Mouse (Mus musculus) E14TG2a.4 (cell line): ENCODE measurements around the gene Ak1.
A peak's percentile ranks its signal among the peaks of the same experiment; 100 is the strongest.

Experiments used
- H3K27me3 ChIP-seq: 2 replicates; pipeline ENCODE4 v1.6.1; 2014; ENCODE audit warnings: low read length, control low read depth; ENCODE audit not compliant: insufficient read depth
- H3K36me3 ChIP-seq: 2 replicates; pipeline ENCODE4 v1.6.1; 2014; ENCODE audit warnings: low read length, control low read depth; ENCODE audit not compliant: insufficient read depth
- H3K4me1 ChIP-seq: replicated peaks from 2 replicates; pipeline ENCODE4 v1.6.1; 2014; ENCODE audit warnings: low read depth, low read length, control low read depth
- H3K4me3 ChIP-seq: replicated peaks from 2 replicates; pipeline ENCODE4 v1.5.1; 2014; ENCODE audit warnings: mild to moderate bottlenecking, low read length
- H3K9me3 ChIP-seq: 2 replicates; pipeline ENCODE4 v1.6.1; 2014; ENCODE audit warnings: low read length, control low read depth
- CTCF ChIP-seq: conservative IDR thresholded peaks from 2 replicates; pipeline ENCODE4 v1.5.1; 2014; ENCODE audit warnings: low read length
- NANOG ChIP-seq: IDR thresholded peaks from 2 replicates; pipeline ENCODE4 v1.6.1; 2014; ENCODE audit warnings: borderline replicate concordance, low read length, mixed read lengths
- POU5F1 ChIP-seq: IDR thresholded peaks from 2 replicates; pipeline ENCODE4 v1.6.1; 2014; ENCODE audit warnings: low read length, borderline replicate concordance

The Ak1 gene

DNA sequence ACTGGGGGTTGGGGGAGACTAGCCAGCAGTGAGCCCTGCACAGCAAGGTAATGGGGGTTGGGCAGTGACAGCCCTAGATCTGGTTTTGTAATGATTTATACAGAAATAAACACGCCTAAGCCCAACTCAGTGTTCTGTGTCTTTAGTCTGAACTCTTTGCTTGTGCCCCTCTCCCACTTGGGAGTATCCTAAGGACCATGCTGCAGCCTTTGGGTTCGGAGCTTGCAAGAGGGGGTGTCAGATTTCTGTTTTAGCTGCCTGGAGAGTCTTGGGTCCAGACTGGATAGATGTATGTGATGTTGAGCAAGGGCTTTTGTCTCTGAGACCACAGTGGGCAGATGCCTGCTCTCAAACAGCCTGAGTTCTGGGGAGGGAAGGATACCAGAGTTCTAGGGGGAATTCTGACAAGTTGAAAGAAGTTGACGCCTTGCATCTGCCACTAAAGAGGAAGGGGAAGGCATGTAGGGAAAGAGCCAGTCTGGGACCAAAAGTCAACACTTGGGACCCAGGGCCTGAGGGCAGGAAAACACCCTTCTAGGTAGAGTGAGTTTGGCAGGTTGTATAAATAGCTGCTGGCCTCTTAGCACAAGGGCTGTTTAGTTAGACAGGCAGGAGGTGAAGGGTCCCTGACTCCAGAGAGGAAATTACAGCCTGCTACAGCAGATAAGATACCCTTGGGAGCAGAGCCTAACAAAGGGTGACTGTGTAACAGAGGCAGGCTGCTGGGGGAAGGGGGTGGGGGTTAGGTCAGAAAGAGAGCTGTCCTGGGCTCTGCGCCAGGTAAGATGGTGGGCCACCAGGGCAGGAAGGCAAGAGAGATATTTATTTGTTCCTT is 659 bp upstream of the Ak1 start:
- H3K4me3 ChIP-seq = no peak overlapping the region
- peaks cover 7% of the 10 kb centered on the region for H3K9me3 ChIP-seq
- TF ChIP-seq POU5F1 = no peak
- no peak for TF ChIP-seq CTCF
- no peak for TF ChIP-seq NANOG
- H3K27me3 ChIP-seq = no peaks in the 10 kb centered on the region
- peaks cover 47% of the 10 kb centered on the region for H3K36me3 ChIP-seq
- H3K4me1 ChIP-seq = peaks cover 58% of the 10 kb centered on the region

DNA sequence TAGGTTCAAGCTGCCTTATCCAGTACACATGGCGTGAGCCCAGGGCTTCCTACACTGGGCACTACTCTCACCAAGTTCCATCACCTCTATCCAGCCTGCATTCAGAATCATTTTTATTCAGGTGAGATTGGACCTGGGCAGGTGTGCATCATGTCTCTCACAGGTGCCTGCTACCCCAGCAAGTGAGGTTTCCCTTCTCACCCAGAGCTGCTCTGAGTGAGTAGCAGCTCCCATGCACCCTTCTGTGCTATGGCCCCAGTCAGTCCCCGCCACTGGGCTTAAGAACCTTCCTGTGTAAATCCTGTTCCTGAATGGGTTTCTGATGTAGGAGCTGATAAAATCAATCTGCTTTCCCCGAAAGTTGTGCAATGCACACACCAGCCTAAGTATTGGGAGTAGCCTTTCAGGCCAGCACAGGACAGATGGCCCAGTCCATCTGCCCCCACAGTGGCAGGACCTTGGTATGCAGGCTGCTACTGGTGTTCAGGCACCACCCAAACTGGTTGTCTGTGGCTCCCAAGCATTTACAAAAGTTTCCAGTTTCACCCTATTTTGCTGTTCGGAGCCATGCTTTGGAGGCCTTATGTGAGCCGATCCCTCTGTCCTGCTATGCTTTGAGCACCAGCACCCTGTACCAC is 2.7 kb downstream of the Ak1 start:
- peaks cover 15% of the 10 kb centered on the region for H3K36me3 ChIP-seq
- no peak overlapping the region for H3K4me3 ChIP-seq
- TF ChIP-seq POU5F1 = no peak
- TF ChIP-seq NANOG = no peak
- TF ChIP-seq CTCF = no peak
- no peaks in the 10 kb centered on the region for H3K9me3 ChIP-seq
- H3K27me3 ChIP-seq = no peaks in the 10 kb centered on the region
- peaks cover 79% of the 10 kb centered on the region for H3K4me1 ChIP-seq

DNA sequence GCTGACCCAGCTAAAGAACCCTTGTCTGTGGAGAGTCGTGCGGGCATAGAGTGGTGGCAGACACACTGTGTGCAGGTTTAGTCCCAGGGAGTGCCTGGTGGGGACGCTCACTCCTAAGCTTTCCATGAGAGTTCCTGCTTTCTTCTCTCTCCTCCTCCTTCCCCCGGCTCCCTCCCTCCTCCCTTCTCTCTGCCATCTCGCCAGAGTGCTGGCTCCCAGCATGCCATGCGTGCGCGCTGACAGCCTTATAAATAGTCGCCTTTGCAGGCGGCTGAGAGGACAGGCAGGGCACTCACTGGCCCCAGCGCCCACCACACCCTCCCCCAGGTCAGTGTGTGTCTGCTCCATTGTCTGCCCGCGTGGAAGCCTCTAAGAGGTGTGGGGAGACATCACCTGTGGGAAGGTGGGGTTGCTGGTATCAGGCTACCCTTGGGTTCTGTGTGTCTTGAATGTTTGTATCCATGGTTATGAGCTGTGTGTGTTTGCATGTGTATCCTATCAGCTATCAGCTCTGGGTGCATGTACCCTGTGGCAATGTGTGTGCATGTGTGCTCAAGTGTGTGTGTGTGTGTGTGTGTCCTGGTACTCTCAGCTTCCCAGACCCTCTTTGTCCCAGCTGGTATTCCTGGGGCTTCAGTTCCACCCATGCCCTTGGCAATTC is 3.8 kb downstream of the Ak1 start:
- H3K36me3 ChIP-seq = peaks cover 4% of the 10 kb centered on the region
- no peaks in the 10 kb centered on the region for H3K27me3 ChIP-seq
- no peak for TF ChIP-seq NANOG
- no peak for TF ChIP-seq POU5F1
- no peak for TF ChIP-seq CTCF
- peak overlapping the region; percentile 60 for H3K4me3 ChIP-seq
- no peaks in the 10 kb centered on the region for H3K9me3 ChIP-seq
- H3K4me1 ChIP-seq = peaks cover 78% of the 10 kb centered on the region

DNA sequence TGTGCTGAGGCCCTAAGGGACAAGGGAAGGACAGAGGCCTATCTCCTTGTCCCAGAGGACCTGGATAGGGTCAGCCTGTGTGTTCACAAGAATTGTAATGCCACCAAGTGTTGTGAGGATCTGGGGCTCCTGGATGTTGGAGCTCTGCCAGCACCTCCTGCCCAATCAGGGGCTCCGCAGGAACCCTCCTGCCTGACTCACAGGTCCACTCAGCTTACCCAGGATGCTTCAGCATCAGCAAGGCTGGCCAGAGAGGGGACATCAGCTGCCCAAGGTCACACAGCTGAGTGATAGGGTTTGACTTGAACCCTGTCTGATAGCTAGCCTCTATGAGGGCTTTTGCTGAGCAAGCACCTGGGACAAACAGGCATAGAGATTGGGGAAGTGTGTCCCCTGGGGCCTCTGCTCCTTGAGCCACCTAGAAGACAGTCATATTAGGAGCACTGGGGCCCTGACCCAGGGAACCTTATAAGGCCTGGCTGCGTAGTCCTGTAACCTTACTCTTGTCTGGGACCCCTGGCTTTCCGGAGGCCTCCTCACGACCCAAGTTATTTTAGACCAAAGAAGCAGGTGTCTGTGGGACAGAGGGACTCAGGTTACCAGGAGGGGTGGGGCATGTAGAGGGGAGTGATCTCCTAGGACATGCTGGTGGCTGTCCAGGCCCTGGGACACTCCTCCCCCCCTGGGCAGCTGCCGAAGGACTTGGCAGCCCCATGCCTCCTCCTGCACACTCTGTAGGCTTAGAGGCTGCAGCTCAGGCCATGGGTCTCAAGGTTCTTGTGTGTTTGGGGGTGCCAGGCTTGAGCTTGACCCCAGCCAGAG is 4.5 kb downstream of the Ak1 start:
- no peak for TF ChIP-seq NANOG
- TF ChIP-seq CTCF = no peak
- no peak for TF ChIP-seq POU5F1
- H3K36me3 ChIP-seq = peaks cover 7% of the 10 kb centered on the region
- peak overlapping the region; percentile 60 for H3K4me3 ChIP-seq
- no peaks in the 10 kb centered on the region for H3K9me3 ChIP-seq
- H3K4me1 ChIP-seq = peaks cover 78% of the 10 kb centered on the region
- H3K27me3 ChIP-seq = no peaks in the 10 kb centered on the region

DNA sequence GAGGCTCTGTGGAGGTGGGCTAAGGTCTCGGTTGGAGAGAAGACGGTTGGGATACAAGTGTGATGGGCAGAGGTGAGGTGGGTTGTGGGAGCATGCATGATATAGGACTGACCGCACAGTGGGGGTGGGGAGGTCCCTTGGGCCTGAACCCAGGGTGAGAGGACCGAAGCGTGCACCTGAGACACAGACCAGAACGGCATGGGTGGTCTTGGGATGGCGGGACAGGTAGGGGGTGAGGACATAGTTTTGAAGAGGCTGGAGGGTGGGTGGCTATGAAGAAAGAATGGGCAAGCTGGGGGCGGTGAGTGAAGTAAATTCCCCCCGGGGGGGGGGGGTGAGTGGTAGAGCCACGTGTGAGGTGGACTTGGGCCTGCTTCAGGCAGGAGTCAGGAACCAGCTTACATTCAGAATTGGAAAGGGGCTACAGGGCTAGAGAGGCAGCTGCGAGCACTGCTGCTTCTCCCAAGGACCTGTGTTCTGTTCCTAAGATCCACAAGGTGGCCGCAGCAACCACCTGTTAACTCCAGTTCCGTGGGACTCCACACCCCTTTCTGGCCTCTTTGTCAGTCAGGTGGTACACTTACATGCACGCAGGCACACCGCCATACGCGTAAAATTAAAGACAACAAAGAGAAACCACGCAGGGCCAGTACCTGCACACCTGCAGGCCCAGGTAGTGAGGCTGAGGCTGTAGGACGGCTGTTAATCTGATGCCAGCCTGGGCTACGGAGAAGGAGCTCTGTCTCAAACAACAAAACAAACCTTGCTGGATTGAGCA is 5.9 kb downstream of the Ak1 start:
- peak overlapping the region; percentile 78 for H3K4me3 ChIP-seq
- H3K4me1 ChIP-seq = peaks cover 85% of the 10 kb centered on the region
- H3K9me3 ChIP-seq = no peaks in the 10 kb centered on the region
- H3K36me3 ChIP-seq = peaks cover 20% of the 10 kb centered on the region
- no peaks in the 10 kb centered on the region for H3K27me3 ChIP-seq
- TF ChIP-seq CTCF (no peak), POU5F1 (no peak), NANOG (no peak)

DNA sequence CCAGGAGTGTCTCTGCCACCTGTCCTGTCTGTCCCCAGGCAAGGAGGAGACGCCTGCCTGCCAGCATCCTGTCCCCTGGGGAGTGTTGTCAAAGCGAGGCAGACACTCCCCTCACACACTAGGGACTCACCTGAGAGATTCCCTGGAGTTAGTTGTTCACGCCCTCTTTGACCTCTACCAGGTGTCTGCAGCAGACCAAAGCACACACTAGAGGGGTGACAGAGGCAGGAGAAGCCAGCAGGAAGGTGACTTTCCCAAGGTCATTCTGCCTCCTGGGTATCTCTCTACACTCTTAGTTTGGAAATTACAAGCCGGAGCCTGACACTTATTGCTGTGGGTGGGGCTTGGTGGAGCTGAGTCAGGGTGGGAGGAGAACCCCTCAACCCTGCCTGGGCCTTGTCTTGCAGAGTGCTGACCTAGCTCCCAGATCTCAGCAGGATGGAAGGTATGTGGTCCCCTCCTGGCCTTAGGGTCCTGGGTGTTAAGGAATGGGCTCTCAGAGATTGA is 6.5 kb downstream of the Ak1 start:
- no peaks in the 10 kb centered on the region for H3K27me3 ChIP-seq
- no peaks in the 10 kb centered on the region for H3K9me3 ChIP-seq
- peaks cover 27% of the 10 kb centered on the region for H3K36me3 ChIP-seq
- H3K4me1 ChIP-seq = peaks cover 90% of the 10 kb centered on the region
- H3K4me3 ChIP-seq = peak overlapping the region; percentile 78
- no peak for TF ChIP-seq NANOG
- TF ChIP-seq POU5F1 = no peak
- no peak for TF ChIP-seq CTCF

DNA sequence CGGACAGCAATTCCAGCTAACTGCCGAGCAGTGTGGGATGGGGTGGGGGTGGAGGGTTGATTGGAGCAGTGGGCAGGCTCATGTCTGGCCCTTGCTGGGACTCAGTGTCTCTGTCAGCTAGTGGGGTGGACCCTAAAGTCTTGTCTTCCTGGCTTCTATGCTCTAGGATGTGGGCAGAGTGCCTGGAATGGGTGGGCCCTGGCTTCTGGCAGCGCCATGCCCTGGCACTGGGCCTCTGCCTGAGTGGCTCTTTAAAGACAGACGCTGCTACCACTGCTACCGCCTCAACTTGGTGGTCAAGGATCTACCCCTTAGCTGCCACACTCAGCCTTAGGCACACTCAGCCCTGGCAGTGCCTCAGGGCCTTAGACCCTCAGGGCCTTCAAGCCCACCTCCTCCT is 7.2 kb downstream of the Ak1 start:
- H3K4me1 ChIP-seq = peaks cover 96% of the 10 kb centered on the region
- no peaks in the 10 kb centered on the region for H3K27me3 ChIP-seq
- TF ChIP-seq NANOG (no peak), POU5F1 (no peak)
- peak overlapping the region; percentile 78 for H3K4me3 ChIP-seq
- H3K9me3 ChIP-seq = no peaks in the 10 kb centered on the region
- H3K36me3 ChIP-seq = peaks cover 33% of the 10 kb centered on the region
